Mouse (Mus musculus) stomach, postnatal 0 days (tissue): ENCODE data around the gene Phldb1.

Experiments
- CTCF ChIP-seq: IDR thresholded peaks from 2 replicates; pipeline ENCODE4 v1.5.1; 2016; ENCODE audit warnings: antibody characterized with exemption, low read depth, mild to moderate bottlenecking, moderate library complexity
- EP300 ChIP-seq: optimal IDR thresholded peaks from 2 replicates; pipeline ENCODE3; 2016; ENCODE audit warnings: antibody characterized with exemption

DNA sequence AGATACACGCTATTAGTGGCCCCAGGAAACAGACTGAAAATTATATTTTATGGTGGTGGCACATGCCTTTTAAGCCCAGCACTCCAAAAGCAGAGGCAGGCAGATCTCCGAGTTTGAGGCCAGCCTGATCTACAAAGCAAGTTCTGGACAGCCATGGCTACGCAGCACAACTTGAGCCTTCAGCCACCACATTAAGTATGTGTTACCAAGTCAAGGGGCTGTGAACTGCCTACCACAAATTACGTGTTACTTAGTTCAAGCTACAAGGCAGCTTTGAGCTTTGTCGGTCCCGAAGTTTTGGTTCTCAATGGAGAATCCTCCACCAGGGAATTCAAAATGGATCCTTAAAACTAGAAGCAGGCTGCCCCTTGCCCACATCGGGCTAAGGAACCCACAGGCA is 91.9 kb downstream of the Phldb1 start:
- TF ChIP-seq EP300 (no peak), CTCF (no peak)
